Mouse (Mus musculus) CD4-positive, CD25-positive, alpha-beta regulatory T cell, adult 4 months (primary cell): ENCODE data around the gene Alox8. TPM values are rescaled to one million over a fixed set of nuclear protein-coding genes. Genes with fewer than 3 reads are reported as not detected.

Experiments
- ATAC-seq: one replicate; pipeline ENCODE4 v1.8.0; 2017
- polyA plus RNA-seq, 2 experiments: library from polyadenylated mRNA; unstranded; fragments of 100-300 nt; shearing (Covaris generic); gene quantifications; one replicate each; pipeline ENCODE4 v1.2.1; 2017

Gene Alox8
- 10 to 100 TPM; 10.6 to 15.5 TPM for polyA plus RNA-seq

DNA sequence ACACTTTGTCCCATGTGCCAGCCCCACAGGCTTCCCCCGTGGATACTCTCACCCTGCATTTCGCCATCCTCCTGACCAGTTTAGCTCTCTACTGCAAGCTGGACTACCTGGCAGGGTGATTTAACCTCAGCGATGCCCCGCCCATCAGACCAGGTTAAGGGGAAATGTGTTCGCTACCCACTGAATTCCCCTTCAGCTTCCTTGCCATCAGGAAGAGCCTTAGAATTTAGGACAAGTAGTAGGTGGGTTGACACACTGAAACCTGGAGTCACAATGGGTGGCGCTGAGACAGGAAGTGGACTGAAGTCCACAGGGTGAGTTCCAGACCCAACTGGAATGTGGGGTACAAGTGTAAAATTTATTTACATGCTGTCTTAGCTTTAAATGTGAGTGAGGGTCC, at the start of gene Alox8:
Gene Alox8 (minus strand): TSS at position 101 of the 400 bp plus-strand sequence.
- ATAC-seq = no peak

- ATAC-seq = no peak
Measured at GRCm38 (mm10) chr11:69245643-69246042, 48.0 kb upstream of the Alox8 start.

- ATAC-seq = no peak
Measured at GRCm38 (mm10) chr11:69244911-69245310, 47.3 kb upstream of the Alox8 start.

DNA sequence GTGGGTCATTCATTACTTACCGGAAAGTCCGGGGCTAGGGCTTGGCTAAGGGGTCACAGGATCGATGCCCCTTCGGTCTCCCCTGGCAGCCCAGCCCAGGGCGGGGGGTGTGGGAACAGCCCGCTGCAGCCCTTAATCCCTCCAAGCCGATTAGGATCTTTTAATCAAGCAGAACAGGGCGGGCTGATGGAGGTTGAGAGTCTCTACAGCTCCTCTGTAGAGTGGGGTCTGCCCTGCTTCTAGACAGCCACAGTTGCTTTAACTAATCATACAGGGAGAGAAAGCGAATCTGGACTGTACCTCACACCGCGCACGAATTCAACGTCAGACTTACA, 39.2 kb upstream of the Alox8 start, which contains the start of gene Gucy2e:
Gene Gucy2e (minus strand): TSS at position 111 of the 335 bp plus-strand sequence.
- ATAC-seq = no peak

GRCm38 (mm10) chr11:69236061-69236925, 38.6 kb upstream of the Alox8 start:
- no peak for ATAC-seq

DNA sequence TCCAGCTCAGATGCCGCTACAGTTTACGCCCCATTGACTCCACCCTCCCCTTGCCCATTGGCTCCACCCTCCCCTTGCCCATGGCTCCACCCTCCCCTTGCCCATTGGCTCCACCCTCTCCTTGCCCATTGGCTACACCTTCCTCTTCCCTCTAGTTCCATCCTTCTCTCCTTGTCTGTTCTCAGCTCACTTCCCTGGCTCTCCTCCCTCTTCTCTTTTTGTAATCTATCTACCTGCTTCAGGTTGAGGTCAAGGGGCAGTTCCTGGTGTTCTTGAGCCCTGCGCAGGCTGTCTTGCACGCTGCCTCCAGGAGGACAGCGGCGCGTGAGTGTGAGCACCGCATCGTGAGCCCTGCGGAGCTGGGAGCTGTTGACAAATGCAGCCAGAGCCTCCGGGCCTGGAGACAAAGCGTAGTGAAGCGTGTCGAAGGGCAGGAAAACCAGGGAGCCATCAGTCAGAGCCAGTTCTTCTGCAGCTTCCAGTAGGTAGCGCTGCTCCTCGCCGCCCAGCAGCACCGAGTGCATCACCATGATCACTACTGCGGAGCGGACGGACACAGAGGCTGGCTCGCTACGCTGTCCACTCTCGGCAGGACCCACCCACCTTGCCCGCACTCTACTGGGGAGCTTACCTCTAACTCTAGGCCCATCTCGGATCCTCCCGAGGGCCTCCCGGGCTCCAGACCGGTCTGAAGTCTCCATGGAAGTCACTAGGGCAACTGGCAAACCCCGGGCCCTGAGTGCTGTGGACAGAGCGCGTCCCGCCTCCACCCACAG, 37.8 kb upstream of the Alox8 start:
- ATAC-seq = peak; percentile 96

DNA sequence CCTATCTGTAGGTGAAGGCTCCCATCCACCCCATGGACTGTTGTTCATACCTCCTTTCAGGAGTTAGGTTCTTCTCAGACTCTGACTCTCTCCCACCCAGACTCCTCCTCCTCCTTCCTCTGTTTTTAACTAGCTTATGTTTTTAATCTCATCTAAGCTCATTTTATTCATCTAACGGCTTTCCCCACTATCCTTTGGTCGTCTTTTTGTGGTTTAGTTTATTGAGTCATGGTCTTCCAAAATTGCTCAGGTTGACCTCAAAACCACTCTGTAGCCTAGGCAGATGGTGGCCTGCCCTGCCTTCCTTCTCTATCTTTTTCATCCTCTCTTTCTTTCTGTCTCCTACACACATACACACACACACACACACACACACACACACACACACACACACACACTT, 35.5 kb upstream of the Alox8 start:
- no peak for ATAC-seq

DNA sequence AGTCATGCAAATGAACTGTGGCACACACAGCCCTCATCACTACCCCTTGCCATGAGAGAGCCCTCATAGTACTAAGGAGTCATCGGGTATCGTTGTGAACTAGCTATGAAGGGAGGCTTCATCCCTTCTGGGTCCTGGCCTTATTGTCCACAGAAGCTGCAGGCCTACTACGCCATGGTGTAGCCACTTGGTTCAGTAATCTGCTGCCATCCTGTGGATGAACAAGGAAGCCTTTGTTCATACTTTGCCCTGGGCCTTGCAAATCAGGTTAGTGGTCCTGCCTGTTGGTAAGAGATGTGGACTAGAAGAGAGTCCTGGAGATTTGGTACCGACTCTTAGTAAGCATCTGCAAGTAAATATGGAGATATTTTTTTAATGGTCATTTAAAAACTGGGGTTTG, 32.8 kb upstream of the Alox8 start:
- no peak for ATAC-seq

DNA sequence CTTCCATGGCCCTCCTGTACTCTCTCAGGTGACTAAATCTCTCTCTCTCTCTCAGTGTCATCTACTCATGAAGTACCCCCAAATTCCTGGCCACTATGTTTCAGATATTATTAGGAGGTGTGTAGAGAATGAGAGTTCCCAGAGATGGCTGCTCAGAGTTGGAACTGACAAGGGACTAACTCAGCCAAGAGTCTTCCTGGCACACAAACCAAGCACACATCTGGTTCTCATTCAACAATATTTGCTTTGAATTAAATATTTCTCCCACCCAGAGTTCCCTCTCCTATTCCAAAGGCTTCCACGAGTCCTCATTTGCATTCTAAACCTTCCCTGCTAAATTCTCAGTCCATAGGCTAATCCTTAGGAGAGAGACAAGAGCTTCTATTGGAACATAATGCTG, 28.1 kb upstream of the Alox8 start:
- ATAC-seq = no peak

DNA sequence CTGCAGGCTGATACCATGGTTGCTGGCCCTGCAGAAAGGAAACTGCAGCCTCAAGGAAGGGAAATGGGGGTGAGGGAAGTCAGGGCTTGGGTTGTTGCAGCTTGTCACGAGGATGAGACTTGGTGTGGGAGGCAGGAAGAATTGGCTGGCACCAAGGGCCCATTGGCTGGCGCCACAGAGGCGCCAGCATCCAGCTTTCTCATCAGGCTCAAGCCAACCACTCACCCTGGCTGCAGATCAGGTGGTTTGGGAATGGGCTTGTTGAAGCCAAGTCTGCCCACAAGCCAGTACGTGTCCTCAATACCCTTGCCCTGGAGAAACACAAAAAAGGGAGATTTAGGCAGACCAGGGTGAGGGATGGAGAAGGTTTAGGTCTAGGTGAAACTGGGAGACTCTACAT, 25.5 kb upstream of the Alox8 start:
- ATAC-seq = no peak

GRCm38 (mm10) chr11:69221070-69221469, 23.4 kb upstream of the Alox8 start:
- ATAC-seq = no peak

DNA sequence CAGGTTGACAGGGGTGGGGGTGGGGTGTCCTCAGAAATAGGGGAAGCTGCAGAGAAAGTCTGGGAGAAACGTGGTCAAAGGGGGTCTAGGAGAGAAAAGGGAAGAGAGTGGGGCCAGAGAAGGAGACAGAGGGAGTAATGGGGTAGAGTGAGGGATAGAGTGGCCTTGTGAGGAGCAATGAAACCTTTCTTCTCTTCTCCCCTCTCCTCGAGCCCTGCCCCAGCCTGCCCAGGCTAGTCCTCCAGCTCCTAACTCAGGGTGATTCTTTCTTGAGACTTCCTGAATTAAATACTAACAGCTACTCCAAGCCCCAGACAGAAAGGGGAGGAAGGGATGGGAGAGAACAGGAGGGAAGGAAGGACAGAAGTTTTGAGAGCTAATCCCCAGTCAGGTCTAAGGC, 21.0 kb upstream of the Alox8 start:
- no peak for ATAC-seq

DNA sequence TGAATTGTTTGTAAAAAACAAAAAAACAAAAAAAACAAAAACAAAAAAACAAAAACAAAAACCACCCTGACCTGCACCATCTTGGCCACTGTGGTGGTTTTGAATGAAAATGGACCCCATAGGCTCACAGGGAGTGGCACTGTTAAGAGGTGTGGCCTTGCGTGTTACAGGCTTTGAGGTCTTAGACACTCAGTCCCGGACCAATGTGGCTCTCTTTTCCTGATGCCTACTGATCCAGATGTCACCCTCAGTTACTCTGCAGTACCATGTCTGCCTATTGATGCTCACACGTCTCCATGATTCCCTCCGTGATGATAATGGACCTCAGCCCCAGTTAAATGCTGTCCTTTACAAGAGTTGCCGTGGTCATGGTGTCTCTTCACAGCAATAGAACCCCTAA, 19.8 kb upstream of the Alox8 start:
- ATAC-seq = no peak

DNA sequence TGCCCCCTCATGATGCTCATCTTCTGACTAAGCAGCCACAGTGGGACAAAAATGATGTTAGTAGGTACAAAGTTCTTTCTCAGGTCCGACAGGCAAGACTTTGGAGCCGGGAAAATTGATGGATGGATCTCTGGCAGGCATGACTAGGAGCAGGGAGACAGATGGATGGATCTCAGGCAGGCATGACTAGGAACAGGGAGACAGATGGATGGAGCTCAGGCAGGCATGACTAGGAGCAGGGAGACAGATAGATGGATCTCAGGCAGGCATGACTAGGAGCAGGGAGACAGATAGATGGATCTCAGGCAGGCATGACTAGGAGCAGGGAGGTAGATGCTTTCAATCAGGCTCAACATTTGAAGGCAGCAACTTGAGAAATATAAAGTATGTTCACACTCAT, 13.8 kb upstream of the Alox8 start:
- no peak for ATAC-seq

GRCm38 (mm10) chr11:69202469-69203230, 5.0 kb upstream of the Alox8 start:
- no peak for ATAC-seq

- ATAC-seq = no peak
Measured at GRCm38 (mm10) chr11:69200231-69200630, 2.6 kb upstream of the Alox8 start.

GRCm38 (mm10) chr11:69199251-69199650, 1.6 kb upstream of the Alox8 start:
- no peak for ATAC-seq

- peak; percentile 92 for ATAC-seq
Measured at GRCm38 (mm10) chr11:69197194-69197593, 449 bp downstream of the Alox8 start.

DNA sequence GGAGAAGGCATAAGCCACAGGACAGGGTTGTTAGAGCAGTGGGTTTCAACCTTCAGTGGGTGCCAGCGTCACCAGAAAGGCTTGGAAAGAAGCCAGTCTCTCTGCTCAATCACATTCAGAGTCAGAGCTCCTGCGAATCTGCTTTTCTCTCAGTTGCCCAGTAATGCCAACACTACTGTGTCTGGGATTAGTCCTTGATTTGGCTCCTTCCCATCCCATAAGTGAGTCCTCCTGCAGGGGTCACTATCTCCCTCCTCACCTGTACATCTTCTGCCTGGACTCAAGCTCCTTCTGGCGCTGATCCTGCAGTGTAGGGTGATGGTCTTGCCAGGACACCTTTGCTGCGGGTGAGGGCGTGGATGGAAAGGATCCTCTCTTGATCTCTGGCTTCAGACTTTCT, 877 bp downstream of the Alox8 start:
- ATAC-seq = no peak

DNA sequence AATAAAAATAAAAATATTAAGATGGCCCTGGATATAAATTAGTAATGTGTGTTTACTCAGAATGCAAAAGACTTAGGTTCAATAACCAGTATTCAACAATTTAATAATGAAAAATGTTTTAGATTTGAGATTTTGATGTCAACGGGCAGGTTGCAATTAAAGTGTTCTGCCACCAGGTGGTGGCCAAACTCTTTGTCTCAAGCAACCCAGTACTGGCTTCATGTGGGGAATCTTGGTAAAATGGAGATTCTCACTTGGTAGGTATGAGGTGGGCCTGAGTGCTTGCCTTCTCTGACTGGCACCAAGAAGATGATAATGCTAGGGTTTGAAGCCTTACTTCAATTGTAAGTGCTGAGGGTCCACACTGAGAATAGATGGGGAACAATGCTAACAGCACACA, 4.8 kb downstream of the Alox8 start:
- no peak for ATAC-seq

DNA sequence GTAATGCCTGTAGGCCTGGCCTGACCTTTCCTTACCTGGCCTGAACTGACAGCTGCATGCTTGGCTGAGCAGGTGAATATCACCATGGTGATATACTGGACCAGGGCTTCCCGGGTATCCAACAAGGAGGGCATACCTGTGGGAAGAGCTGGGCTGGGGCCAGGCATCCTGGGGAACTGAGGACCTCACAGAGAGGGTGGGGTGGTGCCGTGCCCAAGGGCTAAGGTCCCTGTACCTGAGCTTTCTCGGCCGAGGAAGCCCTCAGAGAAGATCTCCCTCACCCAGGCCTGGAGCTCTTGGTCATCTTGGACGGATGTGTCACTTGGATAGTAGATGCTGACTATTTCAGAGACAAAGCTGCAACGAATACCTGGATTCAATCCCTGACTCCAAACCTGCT, 11.7 kb downstream of the Alox8 start:
- no peak for ATAC-seq

- ATAC-seq = no peak
Measured at GRCm38 (mm10) chr11:69185031-69185430, 12.6 kb downstream of the Alox8 start.

GRCm38 (mm10) chr11:69180120-69180519, 17.5 kb downstream of the Alox8 start:
- no peak for ATAC-seq
